Mouse (Mus musculus): ENCODE data around the gene Mfsd4a. TPM values are rescaled to one million over a fixed set of nuclear protein-coding genes. Genes with fewer than 3 reads are reported as not detected.

The Mfsd4a gene
- polyA plus RNA-seq, 1 experiment from 2014 or later, result 13.4 TPM

- H3K9me3 ChIP-seq (replicated peaks), result no peaks in the 10 kb centered on the region
- no peaks in the 10 kb centered on the region for H3K27me3 ChIP-seq (ENCODE audit: low read depth, poor library complexity, severe bottlenecking)
- no peaks in the 10 kb centered on the region for H3K4me1 ChIP-seq
- H3K4me3 ChIP-seq, result no peak overlapping the region
- H3K36me3 ChIP-seq, result no peaks in the 10 kb centered on the region
- no peak overlapping the region for H3K27ac ChIP-seq
- DNase-seq (ENCODE audit: low spot score), result no peak
- WGBS, result 93% methylated on average over 4 of the region's 4 CpGs
Measured at GRCm38 (mm10) chr1:132093269-132093668, 25.4 kb upstream of the Mfsd4a start.

GRCm38 (mm10) chr1:132090266-132090665 is 22.4 kb upstream of the Mfsd4a start:
- Histone ChIP-seq H3K4me3 (no peak overlapping the region), H3K27me3 (ENCODE audit: low read depth, poor library complexity, severe bottlenecking) (no peaks in the 10 kb centered on the region), H3K27ac (no peak overlapping the region), H3K4me1 (peaks cover 2% of the 10 kb centered on the region; the same call in 1 of the 2 replicates), H3K9me3 (replicated peaks) (no peaks in the 10 kb centered on the region), H3K36me3 (no peaks in the 10 kb centered on the region)
- no peak for DNase-seq (ENCODE audit: low spot score)
- 78% methylated on average over 4 of the region's 4 CpGs for WGBS

- Histone ChIP-seq H3K27ac (no peak overlapping the region), H3K36me3 (no peaks in the 10 kb centered on the region), H3K9me3 (replicated peaks) (no peaks in the 10 kb centered on the region), H3K4me3 (no peak overlapping the region), H3K4me1 (peaks cover 3% of the 10 kb centered on the region), H3K27me3 (ENCODE audit: low read depth, poor library complexity, severe bottlenecking) (no peaks in the 10 kb centered on the region)
- DNase-seq (ENCODE audit: low spot score), result no peak
- 85% methylated on average over 6 of the region's 6 CpGs for WGBS
Measured at GRCm38 (mm10) chr1:132089767-132090166, 21.9 kb upstream of the Mfsd4a start.

- 83% methylated on average over 5 of the region's 5 CpGs for WGBS
- H3K4me1 ChIP-seq, result peaks cover 3% of the 10 kb centered on the region
- DNase-seq (ENCODE audit: low spot score), result no peak
- H3K4me3 ChIP-seq, result no peak overlapping the region
- H3K27ac ChIP-seq, result no peak overlapping the region
- H3K36me3 ChIP-seq, result no peaks in the 10 kb centered on the region
- no peaks in the 10 kb centered on the region for H3K9me3 ChIP-seq (replicated peaks)
- no peaks in the 10 kb centered on the region for H3K27me3 ChIP-seq (ENCODE audit: low read depth, poor library complexity, severe bottlenecking)
Measured at GRCm38 (mm10) chr1:132088181-132088671, 20.4 kb upstream of the Mfsd4a start.

- no peak overlapping the region for H3K4me3 ChIP-seq
- no peak overlapping the region for H3K27ac ChIP-seq
- peaks cover 3% of the 10 kb centered on the region for H3K4me1 ChIP-seq
- H3K36me3 ChIP-seq, result no peaks in the 10 kb centered on the region
- H3K27me3 ChIP-seq (ENCODE audit: low read depth, poor library complexity, severe bottlenecking), result no peaks in the 10 kb centered on the region
- no peak for DNase-seq (ENCODE audit: low spot score)
- WGBS, result 80% methylated on average over 7 of the region's 7 CpGs
- H3K9me3 ChIP-seq (replicated peaks), result no peaks in the 10 kb centered on the region
Measured at GRCm38 (mm10) chr1:132085181-132086049, 17.6 kb upstream of the Mfsd4a start.

- no peak overlapping the region for H3K27ac ChIP-seq
- H3K36me3 ChIP-seq, result no peaks in the 10 kb centered on the region
- WGBS, result 87% methylated on average over 2 of the region's 2 CpGs
- H3K4me3 ChIP-seq, result no peak overlapping the region
- H3K27me3 ChIP-seq (ENCODE audit: low read depth, poor library complexity, severe bottlenecking), result no peaks in the 10 kb centered on the region
- H3K4me1 ChIP-seq, result no peaks in the 10 kb centered on the region
- no peaks in the 10 kb centered on the region for H3K9me3 ChIP-seq (replicated peaks)
- DNase-seq (ENCODE audit: low spot score), result no peak
Measured at GRCm38 (mm10) chr1:132078413-132078812, 10.6 kb upstream of the Mfsd4a start.

- H3K4me3 ChIP-seq, result no peak overlapping the region
- no peak for DNase-seq (ENCODE audit: low spot score)
- peaks cover 3% of the 10 kb centered on the region; the same call in 1 of the 2 replicates for H3K27me3 ChIP-seq (ENCODE audit: low read depth, poor library complexity, severe bottlenecking)
- H3K36me3 ChIP-seq, result no peaks in the 10 kb centered on the region
- H3K9me3 ChIP-seq (replicated peaks), result no peaks in the 10 kb centered on the region
- peaks cover 7% of the 10 kb centered on the region; the same call in 1 of the 2 replicates for H3K4me1 ChIP-seq
- H3K27ac ChIP-seq, result no peak overlapping the region
- WGBS, result 88% methylated on average over 10 of the region's 10 CpGs
Measured at GRCm38 (mm10) chr1:132075576-132075975, 7.7 kb upstream of the Mfsd4a start.

- no peaks in the 10 kb centered on the region for H3K36me3 ChIP-seq
Measured at GRCm38 (mm10) chr1:132070659-132071058, 2.8 kb upstream of the Mfsd4a start.

GRCm38 (mm10) chr1:132069436-132069835 is 1.6 kb upstream of the Mfsd4a start:
- Histone ChIP-seq H3K27me3 (ENCODE audit: low read depth, poor library complexity, severe bottlenecking) (peaks cover 62% of the 10 kb centered on the region), H3K4me3 (no peak overlapping the region), H3K4me1 (peaks cover 19% of the 10 kb centered on the region), H3K9me3 (replicated peaks) (no peaks in the 10 kb centered on the region), H3K36me3 (no peaks in the 10 kb centered on the region), H3K27ac (no peak overlapping the region)
- WGBS, result 88% methylated on average over 8 of the region's 8 CpGs
- DNase-seq (ENCODE audit: low spot score), result no peak

More at GRCm38 (mm10) chr1:132070659-132071058, 2.8 kb upstream of the Mfsd4a start:
- no peak overlapping the region for H3K4me3 ChIP-seq
- H3K9me3 ChIP-seq (replicated peaks), result no peaks in the 10 kb centered on the region
- peaks cover 51% of the 10 kb centered on the region for H3K27me3 ChIP-seq (ENCODE audit: low read depth, poor library complexity, severe bottlenecking)
- no peak overlapping the region for H3K27ac ChIP-seq
- H3K4me1 ChIP-seq, result peaks cover 19% of the 10 kb centered on the region
- 86% methylated on average over 3 of the region's 3 CpGs for WGBS
- DNase-seq (ENCODE audit: low spot score), result no peak

- Histone ChIP-seq H3K27me3 (ENCODE audit: low read depth, poor library complexity, severe bottlenecking) (peaks cover 70% of the 10 kb centered on the region), H3K27ac (no peak overlapping the region), H3K9me3 (replicated peaks) (no peaks in the 10 kb centered on the region), H3K4me3 (no peak overlapping the region), H3K4me1 (peaks cover 13% of the 10 kb centered on the region), H3K36me3 (no peaks in the 10 kb centered on the region)
- no peak for DNase-seq (ENCODE audit: low spot score)
- WGBS, result 85% methylated on average over 8 of the region's 8 CpGs
Measured at GRCm38 (mm10) chr1:132065475-132066172, 2.2 kb downstream of the Mfsd4a start.

GRCm38 (mm10) chr1:132065001-132065400 is 2.9 kb downstream of the Mfsd4a start:
- H3K4me3 ChIP-seq, result no peak overlapping the region
- H3K27me3 ChIP-seq (ENCODE audit: low read depth, poor library complexity, severe bottlenecking), result peaks cover 65% of the 10 kb centered on the region
- H3K4me1 ChIP-seq, result peaks cover 11% of the 10 kb centered on the region
- no peak overlapping the region for H3K27ac ChIP-seq
- DNase-seq (ENCODE audit: low spot score), result no peak
- no peaks in the 10 kb centered on the region for H3K36me3 ChIP-seq
- 63% methylated on average over 1 of the region's 1 CpGs for WGBS
- H3K9me3 ChIP-seq (replicated peaks), result no peaks in the 10 kb centered on the region

- WGBS, result 89% methylated on average over 4 of the region's 4 CpGs
- H3K4me1 ChIP-seq, result peaks cover 11% of the 10 kb centered on the region
- no peak for DNase-seq (ENCODE audit: low spot score)
- peaks cover 46% of the 10 kb centered on the region for H3K27me3 ChIP-seq (ENCODE audit: low read depth, poor library complexity, severe bottlenecking)
- no peaks in the 10 kb centered on the region for H3K36me3 ChIP-seq
- no peaks in the 10 kb centered on the region for H3K9me3 ChIP-seq (replicated peaks)
- no peak overlapping the region for H3K4me3 ChIP-seq
- no peak overlapping the region for H3K27ac ChIP-seq
Measured at GRCm38 (mm10) chr1:132063096-132063495, 4.8 kb downstream of the Mfsd4a start.
